Mouse (Mus musculus) E14TG2a.4 (cell line): ENCODE measurements at regions not wholly inside any gene's neighbourhood (a gene's known extent, or its start where the extent isn't known, plus 50 kb on each side); places are given as distances from the start of the nearest gene placed in this dataset.
A peak's percentile ranks its signal among the peaks of the same experiment; 100 is the strongest.

Experiments used
- H3K27me3 ChIP-seq: 2 replicates; pipeline ENCODE4 v1.6.1; 2014; ENCODE audit warnings: low read length, control low read depth; ENCODE audit not compliant: insufficient read depth
- H3K36me3 ChIP-seq: 2 replicates; pipeline ENCODE4 v1.6.1; 2014; ENCODE audit warnings: low read length, control low read depth; ENCODE audit not compliant: insufficient read depth
- H3K4me1 ChIP-seq: replicated peaks from 2 replicates; pipeline ENCODE4 v1.6.1; 2014; ENCODE audit warnings: low read depth, low read length, control low read depth
- H3K4me3 ChIP-seq: replicated peaks from 2 replicates; pipeline ENCODE4 v1.5.1; 2014; ENCODE audit warnings: mild to moderate bottlenecking, low read length
- H3K9me3 ChIP-seq: 2 replicates; pipeline ENCODE4 v1.6.1; 2014; ENCODE audit warnings: low read length, control low read depth
- CTCF ChIP-seq: conservative IDR thresholded peaks from 2 replicates; pipeline ENCODE4 v1.5.1; 2014; ENCODE audit warnings: low read length
- NANOG ChIP-seq: IDR thresholded peaks from 2 replicates; pipeline ENCODE4 v1.6.1; 2014; ENCODE audit warnings: borderline replicate concordance, low read length, mixed read lengths
- POU5F1 ChIP-seq: IDR thresholded peaks from 2 replicates; pipeline ENCODE4 v1.6.1; 2014; ENCODE audit warnings: low read length, borderline replicate concordance

GRCm38 (mm10) chr3:148052516-148052915, 937.8 kb downstream of the Adgrl2 start:
- no peak overlapping the region for H3K4me3 ChIP-seq
- no peaks in the 10 kb centered on the region for H3K36me3 ChIP-seq
- H3K4me1 ChIP-seq, result no peaks in the 10 kb centered on the region
- H3K9me3 ChIP-seq, result no peaks in the 10 kb centered on the region
- no peaks in the 10 kb centered on the region for H3K27me3 ChIP-seq
- TF ChIP-seq POU5F1 (no peak), CTCF (no peak), NANOG (no peak)

- Histone ChIP-seq H3K4me3 (no peak overlapping the region), H3K9me3 (no peaks in the 10 kb centered on the region), H3K36me3 (no peaks in the 10 kb centered on the region), H3K4me1 (no peaks in the 10 kb centered on the region), H3K27me3 (no peaks in the 10 kb centered on the region)
- TF ChIP-seq CTCF (no peak), NANOG (no peak), POU5F1 (no peak)
These were observed 942.1 kb downstream of the Adgrl2 start for GRCm38 (mm10) chr3:148048247-148048646.

GRCm38 (mm10) chr3:148032532-148032931, 957.8 kb downstream of the Adgrl2 start:
- Histone ChIP-seq H3K4me3 (no peak overlapping the region), H3K9me3 (no peaks in the 10 kb centered on the region), H3K27me3 (no peaks in the 10 kb centered on the region), H3K4me1 (no peaks in the 10 kb centered on the region), H3K36me3 (no peaks in the 10 kb centered on the region)
- TF ChIP-seq NANOG, result no peak
- no peak for TF ChIP-seq CTCF
- TF ChIP-seq POU5F1, result no peak

GRCm38 (mm10) chr3:148005831-148006230, 984.5 kb downstream of the Adgrl2 start:
- TF ChIP-seq CTCF, result no peak
- no peak for TF ChIP-seq POU5F1
- TF ChIP-seq NANOG, result no peak
- Histone ChIP-seq H3K4me1 (no peaks in the 10 kb centered on the region), H3K9me3 (peaks cover 4% of the 10 kb centered on the region), H3K36me3 (no peaks in the 10 kb centered on the region), H3K27me3 (no peaks in the 10 kb centered on the region), H3K4me3 (no peak overlapping the region)

GRCm38 (mm10) chr3:148004006-148004405, 986.3 kb downstream of the Adgrl2 start:
- Histone ChIP-seq H3K36me3 (no peaks in the 10 kb centered on the region), H3K9me3 (peaks cover 9% of the 10 kb centered on the region; the same call in 1 of the 2 replicates), H3K27me3 (no peaks in the 10 kb centered on the region), H3K4me1 (no peaks in the 10 kb centered on the region), H3K4me3 (no peak overlapping the region)
- TF ChIP-seq POU5F1 (no peak), CTCF (peak; percentile 71)

- no peaks in the 10 kb centered on the region for H3K27me3 ChIP-seq
- no peak overlapping the region for H3K4me3 ChIP-seq
- no peaks in the 10 kb centered on the region for H3K4me1 ChIP-seq
- peaks cover 10% of the 10 kb centered on the region; the same call in 1 of the 2 replicates for H3K9me3 ChIP-seq
- no peaks in the 10 kb centered on the region for H3K36me3 ChIP-seq
- TF ChIP-seq POU5F1 (no peak), NANOG (no peak), CTCF (no peak)
These were observed 990.9 kb downstream of the Adgrl2 start for GRCm38 (mm10) chr3:147999330-147999953.

GRCm38 (mm10) chr3:147991738-147992137, 998.6 kb downstream of the Adgrl2 start:
- TF ChIP-seq POU5F1 (no peak), CTCF (no peak), NANOG (no peak)
- Histone ChIP-seq H3K36me3 (no peaks in the 10 kb centered on the region), H3K4me3 (no peak overlapping the region), H3K9me3 (no peaks in the 10 kb centered on the region), H3K27me3 (no peaks in the 10 kb centered on the region), H3K4me1 (no peaks in the 10 kb centered on the region)

- Histone ChIP-seq H3K36me3 (no peaks in the 10 kb centered on the region), H3K4me1 (no peaks in the 10 kb centered on the region), H3K4me3 (no peak overlapping the region), H3K9me3 (no peaks in the 10 kb centered on the region), H3K27me3 (no peaks in the 10 kb centered on the region)
- TF ChIP-seq NANOG, result no peak
- no peak for TF ChIP-seq POU5F1
- TF ChIP-seq CTCF, result no peak
These were observed 999.5 kb downstream of the Adgrl2 start for GRCm38 (mm10) chr3:147990831-147991230.

GRCm38 (mm10) chr3:147982831-147983230, 1007.5 kb downstream of the Adgrl2 start:
- no peaks in the 10 kb centered on the region for H3K36me3 ChIP-seq
- H3K4me3 ChIP-seq, result no peak overlapping the region
- no peaks in the 10 kb centered on the region for H3K9me3 ChIP-seq
- H3K27me3 ChIP-seq, result no peaks in the 10 kb centered on the region
- no peak for TF ChIP-seq NANOG
- no peak for TF ChIP-seq POU5F1
- no peak for TF ChIP-seq CTCF
- H3K4me1 ChIP-seq, result no peaks in the 10 kb centered on the region

- H3K9me3 ChIP-seq, result no peaks in the 10 kb centered on the region
- no peaks in the 10 kb centered on the region for H3K36me3 ChIP-seq
- TF ChIP-seq POU5F1 (no peak), CTCF (no peak), NANOG (no peak)
- no peak overlapping the region for H3K4me3 ChIP-seq
- no peaks in the 10 kb centered on the region for H3K27me3 ChIP-seq
- H3K4me1 ChIP-seq, result no peaks in the 10 kb centered on the region
These were observed 1008.7 kb downstream of the Adgrl2 start for GRCm38 (mm10) chr3:147981621-147982020.
